Mouse (Mus musculus): ENCODE results near the gene Pdik1l. TPM values are rescaled to one million over a fixed set of nuclear protein-coding genes. Genes with fewer than 3 reads are reported as not detected.

Gene Pdik1l
- total and polyA plus RNA-seq, 3 experiments, result 12.1 to 14.6 (median 13.7) TPM

DNA sequence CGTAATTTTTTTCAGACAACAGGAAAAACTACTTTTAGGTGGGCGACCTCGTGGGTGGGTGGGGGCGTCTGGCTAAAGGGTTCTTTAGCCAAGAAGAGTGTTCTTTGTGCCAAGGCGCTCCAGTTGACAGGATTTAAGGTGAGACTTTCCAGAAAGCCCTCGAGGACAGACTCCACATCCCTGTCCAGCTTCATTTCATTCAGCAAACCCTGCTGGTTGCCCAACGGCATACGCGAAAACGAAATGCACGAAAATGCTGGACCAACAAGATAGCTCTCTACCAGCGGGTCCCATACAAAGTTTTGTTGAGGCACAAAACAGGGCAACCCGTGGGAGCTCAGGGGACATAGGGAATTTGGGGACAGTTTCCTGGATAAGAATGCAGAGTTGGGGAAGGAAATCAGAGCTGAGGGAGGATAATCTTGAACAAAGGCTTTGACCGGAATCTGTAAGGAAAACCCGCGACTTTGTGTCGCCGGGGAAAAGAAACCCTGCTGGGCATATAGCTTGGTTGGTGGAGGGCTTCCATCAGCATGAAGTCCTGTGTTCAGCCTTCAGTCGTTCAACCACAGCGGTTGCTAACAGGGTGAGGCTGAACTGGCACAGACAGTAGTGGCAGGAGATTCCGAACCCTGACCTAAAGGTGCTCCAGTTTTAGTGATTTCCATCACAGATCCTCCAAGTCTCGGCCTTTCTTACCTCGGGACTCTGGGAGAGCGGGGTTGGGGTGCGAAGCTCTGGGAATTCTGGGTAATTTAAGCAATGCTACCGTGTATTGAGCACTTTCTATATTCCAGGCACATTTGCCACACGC is 37.4 kb downstream of the Pdik1l start:
- Histone ChIP-seq H3K9me3 (replicated peaks; ENCODE audit: low read length) (peaks cover 12% of the 10 kb centered on the region), H3K4me1 (ENCODE audit: control insufficient read depth in 1 of 2, insufficient read depth in 2 of 2) (peaks cover 0 to 12% of the 10 kb centered on the region in 2 experiments; a peak in 1 of 4 replicates), H3K79me2 (replicated peaks; ENCODE audit: control insufficient read depth, extremely low read depth, insufficient read depth, poor library complexity, severe bottlenecking) (no peaks in the 10 kb centered on the region), H3K4me2 (ENCODE audit: insufficient read depth, low read depth, poor library complexity, severe bottlenecking) (peak overlapping the region; percentile 42), H3K36me3 (replicated peaks in 1 of 2; ENCODE audit: control insufficient read depth in 1 of 2, insufficient read depth in 1 of 2, low read length in 1 of 2) (no peaks in the 10 kb centered on the region), H3K27me3 (replicated peaks) (peaks cover 92% of the 10 kb centered on the region), H3K27ac (ENCODE audit: insufficient read depth, low read depth) (no peak overlapping the region), H3K4me3 (replicated peaks in 1 of 3; ENCODE audit: low read depth in 2 of 3, low read length in 2 of 3, poor library complexity in 1 of 3) (no peak overlapping the region), H3K9ac (ENCODE audit: insufficient read depth, low read depth) (no peak overlapping the region)
- no peak for DNase-seq (ENCODE audit: extremely low read depth)
- in situ Hi-C loops (cut with MboI; ENCODE audit: low pct_ligation_motif_present, low pct_unique_long_range_greater_than_20kb, low sequenced_read_pairs) (loop anchor here (25.0 kb wide), 1 partner anchor 237 kb away; the partner anchor contains the start of gene Paqr7), dilution Hi-C loops (cut with MboI; ENCODE audit: extremely low pct_ligation_motif_present, extremely low pct_unique_long_range_greater_than_20kb, low sequenced_read_pairs) (no loop called here)
- TF ChIP-seq MXI1 (IDR thresholded peaks at IDR 0.05; ENCODE audit: low read depth, low read length), result no peak
- no peak for TF ChIP-seq KAT2A (IDR thresholded peaks at IDR 0.05; ENCODE audit: insufficient replicate concordance, low read length)

DNA sequence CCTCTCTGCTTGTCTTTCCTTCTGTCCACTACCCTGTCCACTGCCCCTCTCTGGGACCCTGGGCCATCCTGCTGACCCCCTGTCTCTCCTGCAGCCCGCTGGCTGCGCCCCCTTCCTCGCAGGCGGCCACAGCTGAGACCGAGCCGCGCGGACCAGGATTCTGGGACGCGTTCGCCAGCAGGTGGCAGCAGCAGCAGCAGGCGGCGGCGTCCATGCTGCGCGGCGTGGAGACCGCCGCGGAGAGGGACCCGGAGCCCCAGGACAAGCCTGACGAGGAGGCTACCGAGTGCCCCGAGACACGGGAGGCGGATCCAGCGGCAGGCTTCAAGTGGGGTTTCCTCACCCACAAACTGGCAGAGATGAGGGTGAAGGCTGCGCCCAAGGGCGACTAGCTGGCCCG is 38.0 kb downstream of the Pdik1l start:
- H3K9ac ChIP-seq (ENCODE audit: insufficient read depth, low read depth), result no peak overlapping the region
- H3K36me3 ChIP-seq (replicated peaks in 1 of 2; ENCODE audit: control insufficient read depth in 1 of 2, insufficient read depth in 1 of 2, low read length in 1 of 2), result no peaks in the 10 kb centered on the region
- H3K4me2 ChIP-seq (ENCODE audit: insufficient read depth, low read depth, poor library complexity, severe bottlenecking), result peak overlapping the region; percentile 42
- DNase-seq (ENCODE audit: extremely low read depth), result no peak
- peaks cover 0 to 12% of the 10 kb centered on the region in 2 experiments; a peak in 1 of 4 replicates for H3K4me1 ChIP-seq (ENCODE audit: control insufficient read depth in 1 of 2, insufficient read depth in 2 of 2)
- in situ Hi-C loops (cut with MboI; ENCODE audit: low pct_ligation_motif_present, low pct_unique_long_range_greater_than_20kb, low sequenced_read_pairs), result loop anchor here (5.0 to 25.0 kb wide), 2 partner anchors 38 to 238 kb away; partner anchors contain the start of genes Paqr7 and Pdik1l
- H3K27ac ChIP-seq (ENCODE audit: insufficient read depth, low read depth), result no peak overlapping the region
- H3K79me2 ChIP-seq (replicated peaks; ENCODE audit: control insufficient read depth, extremely low read depth, insufficient read depth, poor library complexity, severe bottlenecking), result peaks cover 3% of the 10 kb centered on the region; the same call in 1 of the 2 replicates
- no peak overlapping the region for H3K4me3 ChIP-seq (replicated peaks in 1 of 3; ENCODE audit: low read depth in 2 of 3, low read length in 2 of 3, poor library complexity in 1 of 3)
- H3K9me3 ChIP-seq (replicated peaks; ENCODE audit: low read length), result peaks cover 12% of the 10 kb centered on the region
- peaks cover 86% of the 10 kb centered on the region for H3K27me3 ChIP-seq (replicated peaks)
- dilution Hi-C loops (cut with MboI; ENCODE audit: extremely low pct_ligation_motif_present, extremely low pct_unique_long_range_greater_than_20kb, low sequenced_read_pairs), result no loop called here
- 0 out of 2 replicates have a peak, but pooled peaks have one; percentile 38 for TF ChIP-seq MYC (IDR thresholded peaks at IDR 0.05; ENCODE audit: low read depth, low read length)
- TF ChIP-seq CTCF (conservative IDR thresholded peaks at IDR 0.05 in 1 of 2, IDR thresholded peaks at IDR 0.05 in 1 of 2; ENCODE audit: low read depth in 2 of 2, low read length in 2 of 2), result peak in 1 of 2 experiments; percentile 89; a peak in 2 of 4 replicates
- TF ChIP-seq MAX (IDR thresholded peaks at IDR 0.05; ENCODE audit: low read length), result no peak
- no peak for TF ChIP-seq TBP (conservative IDR thresholded peaks at IDR 0.05; ENCODE audit: low read depth, low read length)
- peak; percentile 46; the same call in 1 of the 2 replicates for TF ChIP-seq UBTF (IDR thresholded peaks at IDR 0.05; ENCODE audit: low read depth, low read length)
- TF ChIP-seq SIN3A (IDR thresholded peaks at IDR 0.05; ENCODE audit: low read length), result no peak
- TF ChIP-seq TCF12 (IDR thresholded peaks at IDR 0.05; ENCODE audit: low read depth, low read length), result 0 out of 2 replicates have a peak, but pooled peaks have one; percentile 43
- no peak for TF ChIP-seq ZKSCAN1 (IDR thresholded peaks at IDR 0.05; ENCODE audit: borderline replicate concordance, low read depth, low read length)
- peak; percentile 45 for TF ChIP-seq RAD21 (IDR thresholded peaks at IDR 0.05; ENCODE audit: low read depth, low read length)
- no peak for TF ChIP-seq KAT2A (IDR thresholded peaks at IDR 0.05; ENCODE audit: insufficient replicate concordance, low read length)
- TF ChIP-seq BHLHE40 (IDR thresholded peaks at IDR 0.05; ENCODE audit: low read depth, low read length), result no peak
- no peak for TF ChIP-seq PAX5 (IDR thresholded peaks at IDR 0.05; ENCODE audit: low read length)
- no peak; the same call in 1 of the 2 replicates for TF ChIP-seq IRF4 (IDR thresholded peaks at IDR 0.05; ENCODE audit: low read depth, low read length)
- no peak for TF ChIP-seq JUND (conservative IDR thresholded peaks at IDR 0.05; ENCODE audit: low read depth, low read length)
- TF ChIP-seq CHD1 (IDR thresholded peaks at IDR 0.05; ENCODE audit: low read depth, low read length), result no peak
- TF ChIP-seq HCFC1 (IDR thresholded peaks at IDR 0.05; ENCODE audit: low read depth, low read length), result no peak
- no peak for TF ChIP-seq ZMIZ1 (IDR thresholded peaks at IDR 0.05; ENCODE audit: low read depth, low read length)
- no peak for TF ChIP-seq USF1 (IDR thresholded peaks at IDR 0.05; ENCODE audit: low read depth, low read length)
- no peak for TF ChIP-seq JUN (IDR thresholded peaks at IDR 0.05; ENCODE audit: insufficient read depth, low read depth, low read length)
- TF ChIP-seq MAZ (IDR thresholded peaks at IDR 0.05; ENCODE audit: low read depth, low read length), result 0 out of 2 replicates have a peak, but pooled peaks have one; percentile 28
- TF ChIP-seq SMC3 (IDR thresholded peaks at IDR 0.05; ENCODE audit: low read depth, low read length), result peak; percentile 92
- TF ChIP-seq RCOR1 (conservative IDR thresholded peaks at IDR 0.05; ENCODE audit: low read depth, low read length), result no peak
- no peak for TF ChIP-seq GABPA (IDR thresholded peaks at IDR 0.05; ENCODE audit: insufficient replicate concordance, low read depth, low read length)
- 0 out of 2 replicates have a peak, but pooled peaks have one; percentile 21 for TF ChIP-seq NRF1 (IDR thresholded peaks at IDR 0.05; ENCODE audit: low read depth, low read length)
- no peak for TF ChIP-seq POLR2A (IDR thresholded peaks at IDR 0.05; ENCODE audit: low read depth, low read length)
- no peak for TF ChIP-seq CHD2 (IDR thresholded peaks at IDR 0.05; ENCODE audit: low read length)
- no peak for TF ChIP-seq E2F4 (IDR thresholded peaks at IDR 0.05; ENCODE audit: insufficient replicate concordance, low read depth, low read length)
- TF ChIP-seq MXI1 (IDR thresholded peaks at IDR 0.05; ENCODE audit: low read depth, low read length), result peak; percentile 64; the same call in 1 of the 2 replicates
- TF ChIP-seq ELF1 (IDR thresholded peaks at IDR 0.05; ENCODE audit: low read depth, low read length), result no peak
- no peak for TF ChIP-seq ZC3H11A (IDR thresholded peaks at IDR 0.05; ENCODE audit: low read depth, low read length)

All from CH12.LX (cell line).